Mouse (Mus musculus) heart, embryonic 13.5 days (tissue): ENCODE measurements around the gene Cbx4. TPM values are rescaled to one million over a fixed set of nuclear protein-coding genes. Genes with fewer than 3 reads are reported as not detected.

Experiments used
- ATAC-seq: fragments of 200-750 bp; cut with Nextera tagmentation; 2 replicates; pipeline ENCODE4 v1.8.0; 2017; ENCODE audit warnings: moderate TSS enrichment; ENCODE audit not compliant: insufficient number of reproducible peaks, low FRiP score, low TSS enrichment; ENCODE audit errors: extremely low read depth
- H3K27ac ChIP-seq: fragments of 300-500 bp; sonication (generic); replicated peaks from 2 replicates; pipeline ENCODE4 v1.5.1; 2015; ENCODE audit warnings: moderate library complexity, mild to moderate bottlenecking, inconsistent platforms
- H3K27me3 ChIP-seq: fragments of 300-500 bp; sonication (generic); replicated peaks from 2 replicates; pipeline ENCODE4 v1.6.1; 2015; ENCODE audit warnings: mild to moderate bottlenecking, inconsistent platforms
- H3K36me3 ChIP-seq: fragments of 300-500 bp; sonication (generic); 2 replicates; pipeline ENCODE4 v1.6.1; 2015; ENCODE audit warnings: mild to moderate bottlenecking, inconsistent platforms
- H3K4me1 ChIP-seq: fragments of 300-500 bp; sonication (generic); 2 replicates; pipeline ENCODE4 v1.6.1; 2015; ENCODE audit warnings: inconsistent platforms
- H3K4me2 ChIP-seq: fragments of 300-500 bp; sonication (generic); 2 replicates; pipeline ENCODE4 v1.6.1; 2015; ENCODE audit warnings: inconsistent platforms, mild to moderate bottlenecking, moderate library complexity
- H3K4me3 ChIP-seq: fragments of 300-500 bp; sonication (generic); 2 replicates; pipeline ENCODE4 v1.5.1; 2015; ENCODE audit warnings: moderate library complexity, mild to moderate bottlenecking, inconsistent platforms
- H3K9ac ChIP-seq: fragments of 300-500 bp; sonication (generic); 2 replicates; pipeline ENCODE4 v1.6.1; 2015; ENCODE audit warnings: inconsistent platforms, mild to moderate bottlenecking, moderate library complexity
- H3K9me3 ChIP-seq: fragments of 300-500 bp; sonication (generic); 2 replicates; pipeline ENCODE4 v1.6.1; 2016; ENCODE audit warnings: inconsistent platforms
- WGBS: fragments of 180-500 bp; shearing (Covaris S2); methylation state at CpG from one replicate; pipeline ENCODE4 v1.1.7; 2015; ENCODE audit warnings: mixed read lengths; 5-methylcytosine and 5-hydroxymethylcytosine counted together
- polyA plus RNA-seq: library from polyadenylated mRNA; unstranded; fragments of >200 nt; fragmentation: Nextera tagmentation; extraction: Ambion mirVana; gene quantifications from 2 replicates; pipeline ENCODE4 v1.2.1, GENCODE M21; 2015

Cbx4 gene
- polyA plus RNA-seq, 1 experiment from 2014 or later = 8.0 TPM

- H3K36me3 ChIP-seq = no peaks in the 10 kb centered on the region
- 37% methylated on average over 23 of the region's 23 CpGs for WGBS
- H3K27me3 ChIP-seq = peaks cover 30% of the 10 kb centered on the region
- 0 out of 2 replicates have a peak, but pooled peaks have one; percentile 41 for ATAC-seq
- H3K4me1 ChIP-seq = peaks cover 64% of the 10 kb centered on the region
- peak overlapping the region; percentile 58 for H3K9ac ChIP-seq
- H3K4me2 ChIP-seq = peak overlapping the region; percentile 52
- 0 out of 2 replicates have a peak overlapping the region, but pooled peaks have one; percentile 6 for H3K4me3 ChIP-seq
- peak overlapping the region; percentile 70 for H3K27ac ChIP-seq
- H3K9me3 ChIP-seq = no peaks in the 10 kb centered on the region
These were observed 40.2 kb upstream of the Cbx4 start for GRCm38 (mm10) chr11:119125929-119126861.

GRCm38 (mm10) chr11:119124536-119124935 lies 38.5 kb upstream of the Cbx4 start:
- Histone ChIP-seq H3K4me1 (peaks cover 53% of the 10 kb centered on the region), H3K27me3 (peaks cover 18% of the 10 kb centered on the region), H3K36me3 (no peaks in the 10 kb centered on the region), H3K9me3 (no peaks in the 10 kb centered on the region), H3K4me2 (no peak overlapping the region), H3K9ac (no peak overlapping the region), H3K27ac (no peak overlapping the region), H3K4me3 (no peak overlapping the region)
- ATAC-seq = no peak
- WGBS = 80% methylated on average over 6 of the region's 6 CpGs

- Histone ChIP-seq H3K4me2 (no peak overlapping the region), H3K4me1 (peaks cover 51% of the 10 kb centered on the region), H3K9me3 (no peaks in the 10 kb centered on the region), H3K27me3 (peaks cover 10% of the 10 kb centered on the region), H3K4me3 (no peak overlapping the region), H3K27ac (no peak overlapping the region), H3K9ac (no peak overlapping the region), H3K36me3 (no peaks in the 10 kb centered on the region)
- no peak for ATAC-seq
- WGBS = 65% methylated on average over 5 of the region's 5 CpGs
These were observed 37.7 kb upstream of the Cbx4 start for GRCm38 (mm10) chr11:119123522-119124319.

- H3K4me2 ChIP-seq = no peak overlapping the region
- H3K27me3 ChIP-seq = peaks cover 9% of the 10 kb centered on the region
- H3K9ac ChIP-seq = no peak overlapping the region
- 76% methylated on average over 5 of the region's 5 CpGs for WGBS
- no peaks in the 10 kb centered on the region for H3K9me3 ChIP-seq
- ATAC-seq = no peak
- peaks cover 46% of the 10 kb centered on the region for H3K4me1 ChIP-seq
- no peak overlapping the region for H3K27ac ChIP-seq
- H3K4me3 ChIP-seq = no peak overlapping the region
- H3K36me3 ChIP-seq = no peaks in the 10 kb centered on the region
These were observed 36.4 kb upstream of the Cbx4 start for GRCm38 (mm10) chr11:119122396-119122795.

- H3K4me3 ChIP-seq = no peak overlapping the region
- peaks cover 23% of the 10 kb centered on the region for H3K4me1 ChIP-seq
- no peak for ATAC-seq
- H3K27me3 ChIP-seq = peaks cover 10% of the 10 kb centered on the region
- H3K4me2 ChIP-seq = no peak overlapping the region
- WGBS = 20% methylated on average over 7 of the region's 7 CpGs
- no peaks in the 10 kb centered on the region for H3K36me3 ChIP-seq
- no peak overlapping the region for H3K9ac ChIP-seq
- H3K9me3 ChIP-seq = no peaks in the 10 kb centered on the region
- no peak overlapping the region for H3K27ac ChIP-seq
These were observed 32.9 kb upstream of the Cbx4 start for GRCm38 (mm10) chr11:119118905-119119304.

GRCm38 (mm10) chr11:119117945-119118344 lies 31.9 kb upstream of the Cbx4 start:
- H3K27ac ChIP-seq = no peak overlapping the region
- H3K9me3 ChIP-seq = no peaks in the 10 kb centered on the region
- no peak overlapping the region for H3K4me3 ChIP-seq
- peaks cover 21% of the 10 kb centered on the region for H3K4me1 ChIP-seq
- H3K27me3 ChIP-seq = peaks cover 15% of the 10 kb centered on the region
- H3K4me2 ChIP-seq = no peak overlapping the region
- H3K9ac ChIP-seq = no peak overlapping the region
- H3K36me3 ChIP-seq = no peaks in the 10 kb centered on the region
- no peak for ATAC-seq
- WGBS = 54% methylated on average over 7 of the region's 7 CpGs

GRCm38 (mm10) chr11:119116992-119117391 lies 31.0 kb upstream of the Cbx4 start:
- H3K36me3 ChIP-seq = no peaks in the 10 kb centered on the region
- no peak for ATAC-seq
- H3K27ac ChIP-seq = 0 out of 2 replicates have a peak overlapping the region, but pooled peaks have one; percentile 37
- peaks cover 15% of the 10 kb centered on the region; the same call in 1 of the 2 replicates for H3K27me3 ChIP-seq
- 51% methylated on average over 4 of the region's 4 CpGs for WGBS
- peaks cover 21% of the 10 kb centered on the region for H3K4me1 ChIP-seq
- no peak overlapping the region for H3K4me2 ChIP-seq
- no peaks in the 10 kb centered on the region for H3K9me3 ChIP-seq
- H3K4me3 ChIP-seq = no peak overlapping the region
- peak overlapping the region; percentile 7; the same call in 1 of the 2 replicates for H3K9ac ChIP-seq

GRCm38 (mm10) chr11:119112721-119113120 lies 26.7 kb upstream of the Cbx4 start:
- no peak overlapping the region for H3K9ac ChIP-seq
- H3K9me3 ChIP-seq = no peaks in the 10 kb centered on the region
- no peaks in the 10 kb centered on the region for H3K36me3 ChIP-seq
- no peak for ATAC-seq
- no peak overlapping the region for H3K4me2 ChIP-seq
- no peak overlapping the region for H3K27ac ChIP-seq
- H3K27me3 ChIP-seq = peaks cover 16% of the 10 kb centered on the region; the same call in 1 of the 2 replicates
- H3K4me3 ChIP-seq = no peak overlapping the region
- peaks cover 6% of the 10 kb centered on the region for H3K4me1 ChIP-seq

- Histone ChIP-seq H3K36me3 (no peaks in the 10 kb centered on the region), H3K9me3 (no peaks in the 10 kb centered on the region), H3K27ac (no peak overlapping the region), H3K9ac (no peak overlapping the region), H3K4me1 (peaks cover 2% of the 10 kb centered on the region), H3K4me2 (no peak overlapping the region), H3K4me3 (no peak overlapping the region), H3K27me3 (peaks cover 16% of the 10 kb centered on the region; the same call in 1 of the 2 replicates)
- 0 out of 2 replicates have a peak, but pooled peaks have one; percentile 7 for ATAC-seq
- WGBS = 15% methylated on average over 7 of the region's 7 CpGs
These were observed 25.3 kb upstream of the Cbx4 start for GRCm38 (mm10) chr11:119111345-119111744.

- Histone ChIP-seq H3K4me1 (peaks cover 15% of the 10 kb centered on the region), H3K36me3 (no peaks in the 10 kb centered on the region), H3K27ac (no peak overlapping the region), H3K4me3 (no peak overlapping the region), H3K27me3 (peaks cover 12% of the 10 kb centered on the region; the same call in 1 of the 2 replicates), H3K9me3 (no peaks in the 10 kb centered on the region), H3K9ac (no peak overlapping the region), H3K4me2 (no peak overlapping the region)
- ATAC-seq = no peak
- WGBS = 62% methylated on average over 9 of the region's 9 CpGs
These were observed 23.5 kb upstream of the Cbx4 start for GRCm38 (mm10) chr11:119109415-119110071.
